Mouse (Mus musculus) ZHBTc4 (cell line): Measurements from ENCODE around the gene En1.

Source experiments
- DNase-seq: peaks from one replicate; pipeline ENCODE4 v3.0.0-alpha.2; 2011; ENCODE audit warnings: low read depth, low spot score

The En1 gene

DNA sequence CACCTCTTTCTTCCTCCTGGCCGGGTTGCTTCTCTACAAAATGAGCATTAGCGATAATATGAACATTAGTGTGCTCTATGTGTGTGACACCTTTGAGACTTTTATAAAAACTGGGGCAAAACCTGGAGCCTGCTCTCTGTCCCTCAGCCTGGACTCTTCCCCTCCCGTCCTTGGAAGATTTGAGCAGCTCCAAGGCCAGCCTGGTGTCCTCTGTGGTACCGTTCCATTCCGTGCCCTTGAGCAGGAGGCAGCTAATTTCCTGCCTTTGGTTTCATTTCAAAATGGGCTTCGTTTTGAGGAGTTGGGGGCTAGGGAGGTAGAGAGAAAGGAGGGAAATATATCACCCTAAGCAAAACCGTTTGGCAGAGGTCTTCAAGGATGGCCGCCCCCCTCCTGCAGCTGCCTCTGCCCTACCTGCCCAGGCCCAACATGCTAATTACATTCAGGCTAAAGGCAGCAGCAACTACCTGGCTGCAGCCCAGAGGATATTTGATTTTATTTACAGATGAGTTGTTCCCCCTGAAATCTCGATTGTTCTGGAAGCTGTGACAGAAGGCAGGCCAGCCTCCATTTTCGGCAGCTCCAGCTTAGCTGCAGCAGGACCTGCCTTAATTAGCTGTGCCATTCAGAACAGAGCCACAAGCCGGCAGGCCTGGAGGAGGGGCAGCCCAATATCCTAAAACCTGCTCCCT lies 24.9 kb downstream of the En1 start:
- no peak for DNase-seq

DNA sequence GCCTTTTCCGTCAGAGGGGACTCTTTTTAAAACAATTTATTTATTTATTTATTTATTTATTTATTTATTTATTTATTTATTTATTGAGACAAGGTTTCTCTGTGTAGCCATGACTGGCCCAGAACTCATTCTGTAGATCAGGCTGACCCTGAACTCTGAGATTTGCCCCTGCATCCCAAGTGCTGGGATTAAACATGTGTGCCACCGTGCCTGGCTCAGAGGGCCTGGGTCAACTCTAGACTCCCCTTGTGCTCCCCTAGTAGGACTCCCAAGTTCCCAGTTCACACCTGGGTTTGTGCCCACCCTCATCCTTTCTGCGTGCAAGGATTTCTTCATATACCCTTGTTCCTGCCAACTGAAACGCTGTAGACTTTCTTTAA lies 25.4 kb downstream of the En1 start:
- no peak for DNase-seq

GRCm38 (mm10) chr1:120628821-120629220 lies 26.6 kb downstream of the En1 start:
- DNase-seq: peak; percentile 54

DNA sequence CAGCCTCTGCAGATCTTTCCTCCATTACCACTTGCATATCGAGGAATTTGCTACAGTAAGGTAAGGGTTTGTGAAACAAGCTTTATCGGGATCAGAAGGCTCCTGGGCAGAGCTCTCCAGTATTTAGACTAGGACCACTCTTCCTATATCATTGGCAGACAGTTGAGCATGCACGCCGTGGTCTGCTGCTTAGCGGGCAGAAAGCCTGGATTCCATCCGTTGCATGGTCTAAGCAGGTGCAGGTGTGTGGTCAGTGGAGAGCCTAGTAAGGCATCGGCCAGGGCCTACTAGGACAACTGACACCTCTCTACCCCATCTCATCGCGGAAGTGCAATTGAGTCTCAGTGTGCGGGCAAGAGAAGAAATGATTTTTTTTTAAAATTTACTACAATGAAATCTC lies 41.2 kb downstream of the En1 start:
- DNase-seq: peak; percentile 13

DNA sequence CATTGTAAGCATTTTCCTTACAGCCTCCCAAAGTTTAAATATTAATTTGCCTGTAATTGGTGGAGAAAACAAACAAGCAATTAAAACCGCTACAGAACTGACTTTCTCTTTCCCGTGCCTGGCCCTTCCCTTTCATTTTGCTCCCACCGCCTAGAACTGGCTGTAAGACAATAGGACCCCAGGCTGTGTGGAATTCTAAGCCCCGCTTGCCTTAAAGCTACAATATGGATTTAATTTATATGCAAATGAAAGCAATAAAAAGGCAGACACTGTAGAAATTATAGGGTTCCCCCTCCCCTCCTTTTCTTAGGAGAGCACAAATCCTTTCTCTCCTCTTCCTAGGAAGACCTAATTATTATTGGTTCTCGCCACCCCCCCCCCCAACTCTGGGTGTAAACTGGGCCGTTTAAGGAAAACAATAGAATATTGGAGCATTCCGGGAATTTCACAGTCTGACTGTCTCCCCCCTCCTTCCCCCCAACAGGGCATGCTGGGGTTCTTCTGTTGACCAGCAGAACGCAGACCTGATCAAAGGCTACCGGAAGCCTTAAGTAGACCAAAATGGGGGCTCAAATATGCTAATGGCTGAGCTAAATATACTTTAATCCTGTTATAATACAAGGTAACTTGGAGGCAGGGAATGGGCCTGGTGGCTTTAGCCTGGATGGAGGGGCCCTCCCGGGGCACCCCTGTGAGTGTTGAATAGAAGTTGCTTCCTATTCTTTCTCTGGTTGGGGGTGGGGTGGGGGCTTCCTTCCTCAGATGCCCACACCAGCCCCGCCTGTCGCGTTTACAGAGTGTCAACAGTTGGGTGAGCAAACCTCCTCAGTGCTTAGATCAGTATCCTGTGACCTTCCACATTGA lies 41.9 kb downstream of the En1 start:
- peak; percentile 76 for DNase-seq

- DNase-seq: no peak
These were observed 42.5 kb downstream of the En1 start for GRCm38 (mm10) chr1:120644755-120645154.

- DNase-seq: no peak
These were observed 47.9 kb downstream of the En1 start for GRCm38 (mm10) chr1:120650068-120650467.

- no peak for DNase-seq
These were observed 49.8 kb downstream of the En1 start for GRCm38 (mm10) chr1:120651997-120652396.

DNA sequence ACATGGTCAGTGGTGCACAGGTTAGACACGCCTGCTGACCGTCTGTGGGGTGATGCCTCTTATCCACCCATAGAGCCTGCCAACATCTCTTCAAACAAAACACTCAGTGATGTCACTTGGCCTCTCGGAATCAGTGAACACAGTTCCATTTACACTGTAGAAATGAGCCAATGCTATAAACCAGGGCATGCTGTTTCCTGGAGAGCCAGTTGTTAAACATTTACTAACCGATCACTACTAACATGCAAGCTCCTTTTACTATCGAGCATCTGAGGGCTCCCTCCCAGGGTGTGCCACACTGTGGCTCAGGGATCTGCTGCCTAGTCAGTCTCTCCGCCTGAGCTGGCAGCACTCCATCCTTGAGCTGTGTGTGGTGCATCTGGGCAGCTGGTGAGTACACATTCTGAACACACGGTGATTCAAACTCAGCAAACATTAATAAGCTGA lies 52.8 kb downstream of the En1 start:
- DNase-seq: no peak
